In the genomic region with DNA sequence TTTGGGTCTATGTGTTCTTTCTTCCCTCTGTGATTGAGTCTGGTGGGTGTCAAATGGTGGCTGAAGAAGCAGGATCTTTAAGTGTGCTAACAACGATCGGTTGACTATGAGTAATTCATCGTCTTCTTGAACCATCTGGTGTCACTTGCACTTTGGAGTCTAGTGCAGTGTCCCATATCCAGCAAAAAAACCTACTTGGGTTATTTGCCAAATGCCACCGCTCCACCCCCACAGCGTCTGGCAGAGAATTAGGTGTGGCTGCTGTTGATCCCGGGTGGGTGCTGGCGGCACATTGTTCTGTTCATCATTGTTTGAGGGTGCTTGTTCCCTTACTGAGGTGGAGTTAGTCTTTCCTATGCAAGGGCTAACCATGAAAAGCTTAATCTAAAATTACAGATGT, we compare ENCODE assay signal across 30 mouse cellular contexts. TPM values are rescaled to one million over a fixed set of nuclear protein-coding genes. Genes with fewer than 3 reads are reported as not detected.
DNase-seq lines count a peak whose midpoint lies in the region; ATAC-seq and TF ChIP-seq lines count a peak whose summit lies in the region.
"Had no signal": no experiment of that assay in that cellular context is flagged by ENCODE, and none has a peak within 500 bp of the region (broad histone marks: within the 10 kb centered on the region; RNA-seq: fewer than 3 reads in every experiment).

No protein-coding gene starts in this region.

- H3K4me1 ChIP-seq in stomach, postnatal 0 days (replicated peaks; ENCODE audit: control insufficient read depth, insufficient read depth) = no peaks in the 10 kb centered on the region
- H3K4me1 ChIP-seq: lung, embryonic 15.5 days had no signal

- no peak for ATAC-seq in stomach, postnatal 0 days (ENCODE audit: low FRiP score, low TSS enrichment)
- ATAC-seq: forebrain, embryonic 13.5 days; intestine, embryonic 16.5 days had no signal

- no peaks in the 10 kb centered on the region for H3K9me3 ChIP-seq in stomach, postnatal 0 days (ENCODE audit: control insufficient read depth, low read length)
- H3K9me3 ChIP-seq: forebrain, embryonic 13.5 days; hindbrain, embryonic 15.5 days; limb, embryonic 10.5 days; lung, embryonic 15.5 days; megakaryocyte, embryonic 14.5 days had no signal

- H3K9ac ChIP-seq in stomach, postnatal 0 days (ENCODE audit: low read length) = no peak overlapping the region
- H3K9ac ChIP-seq: forebrain, embryonic 13.5 days; hindbrain, embryonic 15.5 days; lung, embryonic 15.5 days had no signal

- no peak overlapping the region for H3K27ac ChIP-seq in stomach, postnatal 0 days (replicated peaks)
- H3K27ac ChIP-seq: forebrain, embryonic 13.5 days; hindbrain, embryonic 15.5 days; kidney, postnatal 0 days; limb, embryonic 10.5 days; lung, embryonic 15.5 days had no signal

- TF ChIP-seq CTCF in stomach, postnatal 0 days (IDR thresholded peaks at IDR 0.05; ENCODE audit: low read depth) = no peak

- H3K4me3 ChIP-seq in stomach, postnatal 0 days (ENCODE audit: low read depth, low read length) = no peak overlapping the region
- H3K4me3 ChIP-seq: forebrain, embryonic 13.5 days; hindbrain, embryonic 15.5 days; limb, embryonic 10.5 days; lung, embryonic 15.5 days; megakaryocyte, embryonic 14.5 days had no signal

- 62% methylated on average over 7 of the region's 7 CpGs for WGBS in stomach, postnatal 0 days

- no peaks in the 10 kb centered on the region for H3K27me3 ChIP-seq in stomach, postnatal 0 days (ENCODE audit: control insufficient read depth, insufficient read depth, low read length)
- H3K27me3 ChIP-seq: forebrain, embryonic 13.5 days; hindbrain, embryonic 15.5 days; lung, embryonic 15.5 days; megakaryocyte, embryonic 14.5 days had no signal

- DNase-seq in kidney, adult 18-20 months = peak; percentile 13
- DNase-seq in kidney, adult 9 months = no peak
- peak; percentile 15 for DNase-seq in left cerebral cortex, postnatal 4 days
- DNase-seq in left cerebral cortex, adult 9 months (ENCODE audit: low spot score in 2 of 2) = no peak
- peak; percentile 71 for DNase-seq in layer of hippocampus, adult 9-11 months
- DNase-seq in stomach, postnatal 0 days (ENCODE audit: low spot score) = peak; percentile 46
- DNase-seq in adrenal gland, adult 2 months = no peak
- DNase-seq: cerebellum, adult 11 months; cerebellum, adult 9-11 months; gastrocnemius, postnatal 14 days; heart, adult 11 months; lung, postnatal 36 days; midbrain, embryonic 14.5 days; spleen, adult 18-20 months had no signal

- H3K36me3 ChIP-seq in stomach, postnatal 0 days (ENCODE audit: control insufficient read depth, insufficient read depth, low read length) = no peaks in the 10 kb centered on the region
- H3K36me3 ChIP-seq: hindbrain, embryonic 15.5 days; lung, embryonic 15.5 days had no signal

- no peak for TF ChIP-seq EP300 in stomach, postnatal 0 days (optimal IDR thresholded peaks at IDR 0.05)

- intact Hi-C loops in left cerebral cortex, postnatal 4 days (cut with DNase I) = no loop called here

- no peak overlapping the region for H3K4me2 ChIP-seq in stomach, postnatal 0 days (replicated peaks; ENCODE audit: low read depth)
- H3K4me2 ChIP-seq: forebrain, embryonic 13.5 days; heart, embryonic 11.5 days; hindbrain, embryonic 15.5 days; lung, embryonic 15.5 days had no signal

RNA-seq across cellular contexts. Expression of gene Bcl11a, which starts 45.0 kb away (rescaled TPM):
- total RNA-seq in left cerebral cortex, postnatal 4 days (2021) = 100 to 1,000 TPM; 209 to 220 TPM
- 10.5 and 11.7 TPM in 2 replicates for polyA plus RNA-seq in stomach, postnatal 0 days (2015; fragmentation: Nextera tagmentation; extraction: Ambion mirVana)
- total RNA-seq in adrenal gland, adult 2 months (2021) = 1 to 10 TPM; 4.3 to 5.9 TPM
- 0.80 and 0.81 TPM in 2 replicates for polyA plus RNA-seq in adrenal gland, adult 2 months (2012; rRNA removed)

RNA-seq across cellular contexts. Expression of gene A830031A19Rik, which starts 48.0 kb away (rescaled TPM):
- under 1 TPM; 0.66 to 0.90 TPM for total RNA-seq in left cerebral cortex, postnatal 4 days (2021)
- polyA plus RNA-seq in stomach, postnatal 0 days (2015; fragmentation: Nextera tagmentation; extraction: Ambion mirVana) = 0.27 TPM in 1 of 2 replicates, not detected in the other
- not detected for total RNA-seq in adrenal gland, adult 2 months (2021)
- polyA plus RNA-seq in adrenal gland, adult 2 months (2012; rRNA removed) = not detected in 2 replicates
- total RNA-seq: adrenal gland, postnatal 4 days; ES-E14; gastrocnemius, postnatal 14 days; hematopoietic stem cell, adult 5-6 weeks; liver, adult 2 months had no signal
- polyA plus RNA-seq: embryonic facial prominence, embryonic 11.5 days; forebrain, embryonic 13.5 days; heart, embryonic 11.5 days; heart, postnatal 0 days; hindbrain, embryonic 15.5 days; intestine, embryonic 16.5 days; kidney, postnatal 0 days; limb, embryonic 10.5 days; liver, adult 2 months; lung, embryonic 15.5 days; midbrain, embryonic 14.5 days; neural tube, embryonic 11.5 days; testis, adult 2 months had no signal

Comparison
In these comparisons a context has a peak if more than half of its experiments do, and no peak if none do; other contexts are left out.
1. DNase-seq: peak in kidney, adult 18-20 months (single experiment), left cerebral cortex, postnatal 4 days (single experiment), layer of hippocampus, adult 9-11 months (single experiment) and stomach, postnatal 0 days (single experiment); none in kidney, adult 9 months (single experiment), left cerebral cortex, adult 9 months (0 of 2) and adrenal gland, adult 2 months (single experiment).
2. RNA of gene Bcl11a, which starts 45.0 kb away (total RNA-seq): 209 to 220 TPM in left cerebral cortex, postnatal 4 days; 4.3 to 5.9 TPM in adrenal gland, adult 2 months; every median in the first group is over 10 times any median in the second.